Mouse (Mus musculus) liver, postnatal 0 days (tissue): ENCODE data around the gene Gm13723.

ENCODE experiments used
- CTCF ChIP-seq: sonication (generic); IDR thresholded peaks from 2 replicates; pipeline ENCODE4 v1.5.1; 2016; ENCODE audit warnings: antibody characterized with exemption, low read depth
- EP300 ChIP-seq: IDR thresholded peaks from 2 replicates; pipeline ENCODE4 v1.6.1; 2016; ENCODE audit warnings: antibody characterized with exemption, low read depth, mild to moderate bottlenecking

GRCm38 (mm10) chr2:86874702-86875101 is at the start of gene Gm13723:
- TF ChIP-seq CTCF = no peak
- no peak for TF ChIP-seq EP300
